Mouse (Mus musculus) R1 (cell line): ENCODE data around the gene Cnpy4.
A peak's percentile ranks its signal among the peaks of the same experiment; 100 is the strongest.

Experiments
- DNase-seq: peaks from one replicate; pipeline ENCODE4 v3.0.0-alpha.2; 2018; ENCODE audit warnings: low read depth, low spot score

Gene Cnpy4

GRCm38 (mm10) chr5:138202086-138202485 is 14.8 kb downstream of the Cnpy4 start:
- DNase-seq = no peak

- DNase-seq = no peak
Observed at GRCm38 (mm10) chr5:138207253-138207652, 20.0 kb downstream of the Cnpy4 start.

GRCm38 (mm10) chr5:138207873-138208272 is 20.6 kb downstream of the Cnpy4 start:
- DNase-seq = no peak

- peak; percentile 28 for DNase-seq
Observed at GRCm38 (mm10) chr5:138216632-138217031, 29.3 kb downstream of the Cnpy4 start.

DNA sequence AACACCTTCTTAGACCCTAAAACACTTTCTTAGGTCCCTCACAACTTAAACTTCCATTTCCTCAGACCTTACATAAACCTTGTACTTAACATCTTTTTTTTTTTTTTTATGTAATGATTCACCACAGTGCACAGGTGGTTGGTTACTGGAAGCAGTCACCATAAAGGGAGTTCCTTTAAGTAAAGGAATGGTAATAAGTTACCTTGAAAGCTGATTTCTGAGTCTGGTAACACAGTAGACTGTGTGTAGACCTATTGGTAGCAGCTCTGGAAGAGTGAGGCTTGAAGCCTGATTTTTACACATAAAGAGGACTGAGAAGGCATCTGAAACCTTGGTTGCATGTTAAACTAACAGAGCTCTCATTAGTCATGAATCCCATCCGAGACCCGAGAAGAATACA is 32.6 kb downstream of the Cnpy4 start:
- DNase-seq = no peak

GRCm38 (mm10) chr5:138222111-138222510 is 34.8 kb downstream of the Cnpy4 start:
- DNase-seq = peak; percentile 76

DNA sequence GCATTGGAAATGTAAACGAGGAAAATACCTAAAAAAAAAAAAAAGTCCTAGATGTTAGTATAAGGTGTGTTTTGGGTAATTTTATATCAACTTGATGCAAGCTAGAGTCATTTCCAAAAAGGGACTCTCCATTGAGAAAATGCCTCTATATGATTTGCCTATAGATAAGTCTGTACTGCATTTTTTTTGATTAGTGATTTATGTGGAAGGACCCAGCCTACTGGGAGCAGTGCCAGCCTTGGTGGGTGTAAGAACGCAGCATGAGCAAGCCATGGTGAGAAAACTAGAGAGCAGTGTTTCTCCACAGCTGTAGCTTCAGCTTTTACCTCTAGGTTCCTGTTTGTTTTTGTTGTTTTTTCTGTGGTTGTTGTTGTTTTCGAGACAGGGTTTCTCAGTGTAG is 36.0 kb downstream of the Cnpy4 start:
- no peak for DNase-seq

DNA sequence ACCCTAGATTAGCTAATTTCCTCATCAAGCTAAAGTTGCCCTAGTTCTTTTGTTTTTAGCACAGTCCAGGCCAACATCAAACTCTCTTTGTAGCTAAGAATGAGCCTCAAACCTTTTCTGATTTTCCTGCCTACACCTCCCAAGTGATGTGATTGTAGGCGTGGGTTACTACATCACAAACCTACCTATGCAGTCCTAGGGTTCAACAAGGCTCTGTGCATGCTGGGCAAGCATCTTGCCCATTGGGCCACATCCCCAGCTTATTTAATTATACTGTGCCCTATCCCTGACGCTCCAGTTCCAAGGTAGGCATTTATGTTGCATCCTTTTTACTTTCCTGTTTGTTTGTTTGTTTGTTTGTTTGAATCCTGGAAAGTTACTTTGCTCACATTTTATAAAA is 38.4 kb downstream of the Cnpy4 start, which contains the start of gene Nxpe5:
Gene Nxpe5, plus strand, starts transcription at position 199 of the 400 bp plus-strand sequence.
- no peak for DNase-seq

DNA sequence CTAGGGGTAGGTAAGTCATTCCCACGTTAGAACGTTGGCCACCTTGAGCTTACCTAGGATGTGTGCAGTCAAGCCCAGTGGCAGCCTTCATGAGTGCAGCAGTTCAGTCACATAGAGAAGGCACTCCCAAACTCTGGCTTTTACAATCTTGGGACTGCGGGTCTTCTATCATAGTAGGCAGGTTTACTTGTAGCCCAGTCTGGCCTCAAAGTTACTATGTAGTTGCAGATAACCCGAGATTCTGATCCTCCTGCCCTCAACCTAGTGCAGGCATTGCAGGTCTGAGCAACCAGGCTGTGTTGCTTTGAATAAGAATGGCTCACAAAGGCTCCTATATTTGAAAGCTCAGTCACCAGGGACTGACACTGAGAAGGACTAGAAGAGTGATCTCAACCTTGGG is 39.2 kb downstream of the Cnpy4 start:
- DNase-seq = no peak

- DNase-seq = no peak
Observed at GRCm38 (mm10) chr5:138227367-138227766, 40.1 kb downstream of the Cnpy4 start.

DNA sequence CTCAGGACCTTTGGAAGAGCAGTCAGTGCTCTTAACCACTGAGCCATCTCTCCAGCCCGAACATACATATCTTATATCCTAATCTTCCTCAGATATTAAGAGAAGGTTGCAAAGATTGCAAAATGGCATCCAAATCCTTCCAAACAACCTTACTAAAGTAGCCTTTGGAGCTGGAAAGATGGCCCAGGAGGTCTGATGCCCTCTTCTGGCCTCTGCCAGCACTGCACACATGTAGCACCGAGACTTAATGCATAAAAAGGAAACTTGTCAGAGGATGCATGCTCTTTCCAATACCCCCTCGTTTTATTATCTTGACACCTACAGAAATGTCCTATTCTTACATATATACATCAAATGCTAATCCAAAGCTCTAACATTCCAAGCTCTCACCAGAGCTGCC is 40.7 kb downstream of the Cnpy4 start:
- DNase-seq = peak; percentile 75

DNA sequence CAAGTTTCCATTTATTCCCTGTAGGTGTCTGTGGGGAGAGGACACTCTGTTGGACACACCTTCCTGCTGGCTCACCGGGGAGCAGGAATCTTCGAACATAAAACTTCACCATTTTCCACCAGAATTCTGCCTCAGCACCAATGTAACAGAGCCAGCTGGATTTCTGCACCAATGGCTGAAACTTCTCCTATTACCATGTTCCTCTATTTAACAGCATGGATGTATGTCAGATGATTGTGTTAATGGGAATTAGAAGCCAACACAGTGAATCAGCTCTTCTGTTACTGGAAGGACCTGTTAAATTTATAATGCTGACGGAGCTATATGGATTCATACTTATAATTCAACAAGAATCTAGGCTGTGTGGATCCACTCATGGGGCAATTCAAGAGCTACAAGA is 42.2 kb downstream of the Cnpy4 start:
- DNase-seq = no peak

GRCm38 (mm10) chr5:138233778-138234177 is 46.5 kb downstream of the Cnpy4 start:
- DNase-seq = no peak

GRCm38 (mm10) chr5:138234224-138234623 is 46.9 kb downstream of the Cnpy4 start:
- no peak for DNase-seq

- DNase-seq = no peak
Observed at GRCm38 (mm10) chr5:138241511-138241910, 54.2 kb downstream of the Cnpy4 start.
